Mouse (Mus musculus): ENCODE data around the gene Tubg1. TPM values are rescaled to one million over a fixed set of nuclear protein-coding genes. Genes with fewer than 3 reads are reported as not detected.
A peak's percentile ranks its signal among the peaks of the same experiment; 100 is the strongest.

The Tubg1 gene
- 45.9 and 48.6 TPM in 2 replicates for total RNA-seq (2021)
- long read RNA-seq, experiment 1, transcript Tubg1-201 (11 exons, 1,802 nt) = major isoform, 100 of 117 reads
- long read RNA-seq, experiment 1, partial matches to known transcripts = 10 of 117 reads
- long read RNA-seq, experiment 1, other reads (novel, unspliced or antisense) = 7 of 117 reads
- long read RNA-seq, experiment 2, transcript Tubg1-201 (11 exons, 1,802 nt) = major isoform, 68 of 82 reads
- long read RNA-seq, experiment 2, partial matches to known transcripts = 9 of 82 reads
- long read RNA-seq, experiment 2, other reads (novel, unspliced or antisense) = 5 of 82 reads

DNA sequence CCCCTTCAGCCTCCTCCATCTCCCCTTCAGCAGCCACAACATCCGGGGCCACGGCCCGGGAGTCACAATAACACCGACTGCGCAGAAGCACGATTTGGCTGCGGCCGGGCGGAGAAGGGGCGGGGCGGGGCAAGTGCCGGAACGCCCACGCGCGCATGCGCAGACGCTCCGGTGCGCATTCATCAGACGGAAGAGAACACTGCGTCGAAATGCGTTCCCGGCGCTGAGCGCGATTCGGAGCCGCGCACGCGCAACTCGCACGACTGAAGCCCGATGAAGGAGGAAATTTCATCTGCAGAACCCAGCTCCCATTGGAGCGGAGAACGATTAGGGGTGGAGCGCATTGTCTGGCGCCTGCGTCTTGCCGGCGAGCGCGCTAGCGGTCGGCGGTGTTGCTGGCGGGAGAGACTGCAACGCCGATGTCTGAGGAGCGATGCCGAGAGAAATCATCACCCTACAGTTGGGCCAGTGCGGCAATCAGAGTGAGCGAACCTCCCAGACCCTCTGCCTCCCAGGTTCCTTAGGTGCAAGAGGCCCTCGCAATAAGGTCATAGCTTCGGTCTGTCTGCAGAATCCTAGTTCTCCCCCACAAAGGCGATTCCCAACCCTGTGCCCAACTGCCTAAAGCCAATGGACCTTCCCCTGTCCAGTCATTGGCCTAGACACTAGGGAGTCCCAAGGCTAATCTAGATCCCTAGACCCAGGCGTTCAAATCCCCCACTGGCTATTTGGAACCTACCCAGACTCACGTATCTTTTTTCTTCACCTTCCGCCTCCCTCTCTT lies at the start of gene Tubg1, which contains the start of gene Retreg3:
Gene Tubg1 (plus strand): TSS at position 178 of the 784 bp plus-strand sequence.
Gene Retreg3 (minus strand): TSS at position 133 of the 784 bp plus-strand sequence.
- peak; percentile 99 for DNase-seq

DNA sequence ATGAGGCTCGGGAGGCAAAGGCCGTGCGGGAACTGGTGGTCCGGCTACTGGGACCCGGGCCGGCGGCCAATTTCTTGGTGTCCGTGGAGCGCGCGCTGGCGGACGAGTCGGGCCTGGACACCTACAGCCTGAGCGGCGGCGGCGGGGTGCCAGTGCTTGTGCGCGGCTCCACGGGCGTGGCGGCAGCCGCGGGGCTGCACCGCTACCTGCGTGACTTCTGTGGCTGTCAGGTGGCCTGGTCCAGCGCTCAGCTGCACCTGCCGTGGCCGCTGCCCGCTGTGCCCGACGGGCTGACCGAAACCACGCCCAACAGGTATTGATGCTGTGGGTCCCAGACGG lies 49.6 kb upstream of the Tubg1 start:
- no peak for DNase-seq

DNA sequence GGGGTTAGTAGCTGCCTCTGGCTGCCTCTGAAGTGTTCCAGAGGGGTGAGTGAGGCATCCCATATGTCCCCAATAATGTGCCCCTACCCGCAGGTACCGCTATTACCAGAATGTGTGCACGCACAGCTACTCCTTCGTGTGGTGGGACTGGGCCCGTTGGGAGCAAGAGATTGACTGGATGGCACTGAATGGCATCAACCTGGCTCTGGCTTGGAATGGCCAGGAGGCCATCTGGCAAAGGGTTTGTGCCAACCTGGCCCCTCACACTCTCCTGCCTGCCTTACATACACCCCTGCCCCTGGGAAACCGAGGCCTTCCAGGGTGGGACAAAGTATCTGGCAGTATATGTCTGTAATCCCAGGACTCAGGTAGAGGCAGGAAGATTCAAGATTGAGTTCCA lies 48.8 kb upstream of the Tubg1 start:
- DNase-seq = no peak

DNA sequence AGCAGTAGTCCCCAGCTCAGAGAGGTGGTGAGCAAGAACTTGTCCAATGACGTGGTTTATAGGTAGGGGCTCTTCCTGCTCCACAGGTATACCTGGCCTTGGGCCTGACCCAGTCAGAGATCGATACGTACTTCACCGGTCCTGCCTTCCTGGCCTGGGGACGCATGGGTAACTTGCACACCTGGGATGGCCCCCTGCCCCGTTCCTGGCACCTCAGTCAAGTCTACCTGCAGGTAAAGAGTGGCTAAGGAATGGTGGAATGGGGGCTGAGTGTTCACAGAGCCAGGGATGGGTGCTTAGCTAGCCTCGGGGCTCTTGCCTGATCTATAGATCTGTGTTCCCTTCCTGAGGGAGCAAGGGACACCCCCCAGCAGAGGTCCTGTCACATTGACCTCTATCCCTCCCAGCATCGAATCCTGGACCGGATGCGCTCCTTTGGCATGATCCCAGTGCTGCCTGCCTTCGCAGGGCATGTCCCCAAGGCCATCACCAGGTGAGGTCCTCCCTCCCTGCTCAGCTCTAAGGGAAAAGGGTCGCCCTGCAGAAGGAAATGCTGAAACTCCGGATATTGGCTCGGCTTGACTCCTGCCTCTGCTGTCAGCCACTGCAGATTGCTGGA lies 47.8 kb upstream of the Tubg1 start:
- no peak for DNase-seq

DNA sequence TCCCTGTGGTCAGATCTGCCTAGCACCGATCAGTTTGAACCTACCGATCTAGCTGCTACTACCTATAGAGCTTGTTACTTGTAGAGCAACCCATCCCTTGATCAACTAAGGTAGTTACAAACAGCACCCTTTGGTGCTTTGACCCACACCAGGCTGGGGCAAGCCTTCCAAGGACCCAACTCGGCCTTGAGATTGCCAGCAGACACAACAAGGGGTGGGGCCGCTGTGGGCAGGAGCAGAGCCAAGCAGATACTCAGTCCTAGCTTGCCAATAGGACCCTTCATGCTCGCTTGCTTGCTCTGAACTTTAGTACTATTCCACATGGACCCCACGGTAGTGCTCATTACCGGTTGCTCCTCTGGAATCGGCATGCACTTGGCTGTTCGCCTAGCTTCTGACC lies 41.6 kb upstream of the Tubg1 start, which contains the start of gene Hsd17b1:
Gene Hsd17b1 (plus strand): TSS at position 291 of the 400 bp plus-strand sequence.
- DNase-seq = no peak

DNA sequence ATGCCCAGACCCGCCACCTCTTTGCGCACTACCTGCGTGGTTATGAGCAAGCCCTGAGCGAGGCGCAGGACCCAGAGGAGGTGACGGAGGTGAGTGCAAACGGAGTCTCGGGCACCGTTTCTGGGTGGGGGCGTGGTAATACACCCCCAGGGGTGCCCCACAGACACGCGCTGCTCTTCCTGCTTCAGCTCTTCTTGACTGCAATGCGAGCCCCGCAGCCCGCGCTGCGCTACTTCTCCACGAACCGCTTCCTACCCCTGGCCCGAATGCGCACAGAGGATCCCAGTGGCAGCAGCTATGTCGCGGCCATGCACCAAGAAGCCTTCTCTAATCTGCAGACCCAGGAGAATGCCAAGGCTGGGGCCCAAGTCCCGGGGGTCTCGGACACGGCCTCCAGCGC lies 40.0 kb upstream of the Tubg1 start:
- DNase-seq = no peak

DNA sequence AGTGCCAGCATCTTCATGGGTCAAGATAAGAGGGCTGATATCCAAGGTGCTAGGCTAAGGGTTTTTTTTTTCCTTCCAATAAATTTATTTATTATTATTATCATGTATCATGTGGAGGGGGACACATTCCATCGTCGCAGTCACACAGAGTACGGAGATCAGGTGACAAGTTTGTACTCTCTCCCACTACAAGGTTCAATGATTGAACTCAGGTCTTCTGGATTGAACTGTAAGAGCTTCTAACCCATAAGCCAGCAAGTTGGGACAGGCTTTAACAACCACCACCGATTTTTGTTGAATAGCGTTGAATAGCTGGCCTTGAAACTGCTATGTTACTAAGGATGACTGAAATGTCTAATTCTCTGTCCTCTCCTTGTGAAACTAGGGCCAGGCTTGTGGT lies 39.3 kb upstream of the Tubg1 start:
- DNase-seq = no peak

DNA sequence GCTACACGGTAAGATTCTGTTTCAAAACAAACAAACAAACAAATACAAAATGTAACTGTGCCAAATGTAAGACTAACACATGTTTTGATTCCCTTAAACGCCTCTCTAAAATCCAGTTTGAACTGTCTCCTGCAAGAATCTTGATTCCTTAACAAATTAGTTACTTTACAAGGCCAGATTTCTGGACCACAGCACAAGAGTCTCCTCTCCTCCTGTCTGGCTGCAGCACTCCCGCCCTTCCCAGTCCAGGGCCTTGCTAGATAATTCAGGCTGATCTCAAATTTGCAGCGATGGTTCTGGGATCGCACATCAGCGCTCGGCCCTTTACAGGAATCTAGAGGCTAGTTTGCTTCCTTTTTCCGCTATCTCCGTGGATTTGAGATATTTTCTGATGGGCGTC lies 38.1 kb upstream of the Tubg1 start:
- no peak for DNase-seq

DNA sequence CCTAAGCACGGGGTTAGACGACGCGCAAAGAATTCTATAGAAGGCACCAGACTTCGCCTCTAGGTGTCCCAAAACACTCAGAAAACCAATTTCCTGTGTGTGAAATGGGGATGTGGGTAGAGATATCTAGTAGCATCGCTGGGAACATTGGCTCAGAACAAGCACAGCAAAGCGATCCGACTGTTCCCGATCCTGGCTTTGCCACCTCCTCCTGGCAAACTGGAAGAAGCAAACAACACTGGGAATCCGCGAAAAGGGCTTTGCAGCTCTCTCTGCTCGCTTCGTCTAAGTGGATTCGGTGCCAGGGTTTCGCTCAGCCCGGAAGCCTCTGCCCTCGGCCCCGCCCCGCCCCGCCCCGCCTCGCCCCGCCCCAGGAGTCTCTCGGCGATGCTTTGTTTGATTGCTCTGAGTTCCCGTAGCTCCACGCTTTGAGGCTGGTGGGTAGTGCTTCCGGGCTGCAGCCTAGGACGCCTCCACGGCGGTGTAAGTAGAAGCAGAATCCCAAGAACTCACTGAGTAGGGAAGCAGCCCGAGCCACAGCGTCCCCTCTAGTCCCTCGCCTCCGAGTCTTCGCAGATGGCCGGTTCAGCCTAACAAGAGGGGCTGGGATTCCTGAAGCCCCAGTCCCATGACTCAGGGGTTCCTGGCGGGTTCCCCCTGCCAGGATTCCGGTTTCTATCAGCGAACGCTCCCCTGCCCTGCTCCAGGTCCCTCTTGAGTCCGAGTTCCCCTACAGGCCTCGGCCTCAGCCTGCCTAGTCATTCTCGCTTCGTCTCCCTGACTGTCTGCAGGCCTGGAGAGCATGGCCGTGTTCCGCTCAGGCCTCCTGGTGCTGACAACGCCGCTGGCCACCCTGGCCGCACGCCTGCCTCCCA lies 37.3 kb upstream of the Tubg1 start, which contains the start of gene Coasy:
Gene Coasy (plus strand): TSS at position 358 of the 875 bp plus-strand sequence.
- DNase-seq = peak; percentile 92

DNA sequence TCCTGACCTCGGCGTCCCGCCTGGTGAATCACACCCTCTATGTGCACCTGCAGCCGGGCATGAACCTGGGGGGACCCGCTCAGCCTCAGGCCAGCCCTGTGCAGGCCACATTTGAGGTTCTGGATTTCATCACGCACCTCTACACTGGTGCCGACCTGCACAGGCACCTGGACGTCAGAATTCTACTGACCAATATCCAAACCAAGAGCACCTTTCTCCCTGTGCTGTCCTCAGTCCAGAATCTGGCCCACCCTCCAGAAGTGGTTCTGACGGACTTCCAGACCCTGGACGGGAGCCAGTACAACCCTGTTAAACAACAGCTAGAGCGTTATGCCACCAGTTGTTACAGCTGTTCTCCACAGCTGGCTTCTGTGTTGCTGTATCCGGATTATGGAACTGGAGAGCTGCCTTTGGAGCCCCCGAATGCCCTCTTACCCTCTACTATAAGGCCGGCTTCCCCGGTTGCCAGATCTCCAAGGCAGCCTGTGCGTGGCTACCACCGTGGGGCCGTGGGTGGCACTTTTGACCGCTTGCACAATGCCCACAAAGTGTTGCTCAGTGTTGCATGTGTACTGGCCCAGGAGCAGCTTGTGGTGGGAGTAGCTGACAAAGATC lies 36.5 kb upstream of the Tubg1 start:
- DNase-seq = peak; percentile 55

DNA sequence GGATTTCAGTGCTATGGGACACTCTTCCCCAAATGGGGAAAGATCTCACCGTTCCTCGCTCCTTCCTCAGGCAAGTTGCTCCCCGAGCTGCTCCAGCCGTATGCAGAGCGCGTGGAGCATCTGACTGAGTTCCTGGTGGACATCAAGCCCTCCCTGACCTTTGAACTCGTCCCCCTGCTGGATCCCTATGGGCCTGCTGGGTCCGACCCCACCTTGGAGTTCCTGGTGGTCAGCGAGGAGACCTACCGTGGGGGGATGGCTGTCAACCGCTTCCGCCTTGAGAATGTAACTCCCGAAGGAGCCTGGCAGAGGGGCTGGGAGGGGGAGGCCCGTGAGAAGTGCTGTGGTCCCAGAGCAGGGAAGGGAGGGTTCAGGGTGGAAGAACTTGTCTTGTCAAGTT lies 35.5 kb upstream of the Tubg1 start:
- no peak for DNase-seq

DNA sequence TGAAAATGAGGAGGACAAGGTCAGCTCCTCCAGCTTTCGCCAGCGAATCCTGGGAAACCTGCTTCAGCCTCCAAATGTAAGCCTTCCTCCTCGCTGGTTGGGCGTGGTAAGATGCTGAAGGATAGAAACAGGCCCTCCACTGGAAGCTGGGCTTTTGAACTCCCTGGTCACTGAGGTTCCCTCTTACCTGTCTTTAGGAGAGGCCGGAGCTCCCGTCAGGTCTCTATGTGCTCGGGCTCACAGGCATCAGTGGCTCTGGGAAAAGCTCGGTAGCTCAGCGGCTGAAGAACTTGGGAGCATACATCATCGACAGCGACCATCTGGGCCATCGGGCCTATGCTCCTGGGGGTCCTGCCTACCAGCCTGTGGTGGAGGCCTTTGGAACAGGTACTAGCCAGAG lies 34.9 kb upstream of the Tubg1 start:
- DNase-seq = no peak

DNA sequence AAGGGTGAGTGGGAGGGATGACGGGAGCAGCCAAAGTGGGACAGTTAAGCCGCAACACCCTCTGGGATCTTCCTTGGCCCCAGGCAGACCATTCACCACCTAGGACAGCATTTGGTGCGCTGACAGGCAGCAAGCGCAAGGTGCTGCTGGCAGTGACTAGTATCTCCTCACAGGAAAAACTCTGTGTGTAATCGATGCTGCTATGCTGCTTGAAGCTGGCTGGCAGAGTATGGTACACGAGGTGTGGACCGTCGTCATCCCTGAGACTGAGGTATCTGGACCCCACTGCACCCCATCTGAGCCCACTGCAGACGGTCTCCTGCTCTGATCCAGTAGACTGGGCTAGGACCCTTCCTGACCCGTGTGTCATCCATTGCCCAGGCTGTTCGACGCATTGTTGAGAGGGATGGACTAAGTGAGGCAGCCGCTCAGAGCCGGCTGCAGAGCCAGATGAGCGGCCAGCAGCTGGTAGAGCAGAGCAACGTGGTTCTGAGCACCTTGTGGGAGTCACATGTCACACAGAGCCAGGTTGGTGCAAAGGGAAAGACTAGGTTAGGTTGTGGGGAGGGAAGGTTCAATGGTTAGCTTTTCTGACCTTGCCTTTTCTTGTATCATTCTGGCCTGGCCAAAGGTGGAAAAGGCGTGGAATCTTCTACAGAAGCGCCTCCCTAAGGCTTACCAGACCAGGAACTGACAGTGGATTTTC lies 34.0 kb upstream of the Tubg1 start:
- DNase-seq = no peak

DNA sequence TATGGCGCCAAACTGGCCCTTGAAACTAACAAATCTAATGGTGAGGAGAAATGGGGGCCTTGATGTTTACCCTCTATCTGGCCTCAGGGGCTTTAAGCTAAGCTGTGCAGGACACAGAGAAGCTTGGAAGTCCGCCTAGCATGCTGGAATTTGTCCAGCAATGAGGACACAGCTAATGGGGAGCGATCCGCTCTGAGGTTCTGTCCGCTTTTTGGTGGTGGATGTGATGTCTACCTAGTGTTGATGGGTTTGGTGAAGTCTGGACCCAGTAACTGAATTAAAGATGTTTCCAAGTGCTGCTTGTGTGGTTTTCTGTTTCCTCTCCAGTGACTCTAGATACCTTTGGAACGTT lies 33.4 kb upstream of the Tubg1 start:
- DNase-seq = no peak

DNA sequence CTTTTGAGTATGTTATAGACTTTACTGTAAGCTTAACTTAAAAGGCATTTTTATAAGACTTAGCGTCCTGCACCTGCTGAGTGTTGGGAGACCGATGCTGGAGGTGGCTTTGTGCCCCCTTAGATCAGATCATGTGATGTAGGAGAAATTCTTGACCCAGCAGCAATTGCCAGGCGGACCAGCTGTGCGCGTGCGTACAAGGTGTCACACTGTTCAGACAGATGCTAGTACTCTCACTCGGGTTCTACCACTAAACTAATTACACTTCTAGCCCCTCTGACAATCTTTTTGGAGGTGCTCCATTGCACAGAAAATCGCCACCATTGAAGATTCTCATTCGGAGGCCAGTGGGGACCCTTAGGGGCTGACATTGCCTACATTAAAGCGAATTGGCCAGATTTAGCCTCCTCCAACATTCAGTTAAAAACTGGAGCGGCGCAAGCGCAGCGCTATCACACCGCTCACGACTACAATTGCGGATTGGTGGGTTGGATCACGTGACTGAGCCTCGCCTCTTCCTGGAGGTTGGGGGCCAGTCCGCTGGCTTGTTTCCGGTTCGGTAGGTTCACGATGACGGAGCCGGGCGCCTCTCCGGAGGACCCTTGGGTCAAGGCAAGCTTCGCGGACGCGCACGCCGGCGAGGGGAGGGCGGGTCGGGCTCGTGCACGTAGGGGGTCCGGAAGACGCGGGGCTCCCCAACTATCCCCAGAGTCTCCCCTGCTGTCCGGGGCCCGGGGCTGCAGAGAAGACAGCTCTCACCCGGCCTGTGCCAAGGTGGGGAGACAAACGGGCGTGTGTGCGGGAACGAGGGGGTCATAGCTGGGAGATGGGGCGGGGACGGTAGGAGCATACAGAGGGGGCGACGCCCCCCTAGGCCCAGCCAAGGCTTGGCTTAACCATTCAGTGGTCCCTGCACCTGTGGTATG lies 32.7 kb upstream of the Tubg1 start, which contains the start of gene Mlx:
Gene Mlx (plus strand): TSS at position 522 of the 926 bp plus-strand sequence.
- peak; percentile 96 for DNase-seq

DNA sequence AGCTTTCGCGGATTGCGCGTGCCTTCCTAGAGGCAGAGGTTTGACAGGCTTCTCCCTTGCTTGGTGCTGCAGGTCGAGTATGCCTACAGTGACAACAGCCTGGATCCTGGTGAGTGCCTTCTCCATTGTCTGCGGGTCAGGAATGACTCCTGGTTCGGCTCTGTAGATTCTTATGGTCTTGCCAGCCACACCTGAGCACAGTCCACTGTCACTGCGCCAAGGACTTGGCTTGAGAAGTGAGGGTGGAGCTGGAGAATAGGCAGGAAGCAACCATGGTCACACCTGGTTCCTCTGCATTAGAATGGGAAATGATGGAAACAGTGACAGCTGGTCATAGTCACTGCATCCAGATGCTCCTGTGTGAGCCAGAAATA lies 32.1 kb upstream of the Tubg1 start:
- no peak for DNase-seq

DNA sequence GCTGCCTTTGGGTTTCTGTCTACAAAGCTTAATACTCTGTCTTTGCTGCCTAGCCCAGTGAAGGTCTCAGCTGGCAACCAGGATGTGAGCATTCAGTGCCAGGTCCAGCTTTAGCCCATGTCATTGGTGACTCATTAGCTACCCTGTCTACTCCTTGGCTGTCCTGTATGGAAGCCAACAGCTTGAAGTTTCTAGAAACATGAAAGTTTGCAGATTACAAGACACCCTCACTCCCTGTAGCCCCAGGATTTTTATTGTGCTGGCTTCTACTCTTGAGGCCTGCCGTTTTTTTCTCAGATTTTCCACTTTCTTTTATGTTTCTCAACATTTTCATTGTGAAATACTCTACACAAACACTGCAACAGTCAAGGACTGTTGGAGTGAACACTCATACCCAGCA lies 29.8 kb upstream of the Tubg1 start:
- peak; percentile 35 for DNase-seq

DNA sequence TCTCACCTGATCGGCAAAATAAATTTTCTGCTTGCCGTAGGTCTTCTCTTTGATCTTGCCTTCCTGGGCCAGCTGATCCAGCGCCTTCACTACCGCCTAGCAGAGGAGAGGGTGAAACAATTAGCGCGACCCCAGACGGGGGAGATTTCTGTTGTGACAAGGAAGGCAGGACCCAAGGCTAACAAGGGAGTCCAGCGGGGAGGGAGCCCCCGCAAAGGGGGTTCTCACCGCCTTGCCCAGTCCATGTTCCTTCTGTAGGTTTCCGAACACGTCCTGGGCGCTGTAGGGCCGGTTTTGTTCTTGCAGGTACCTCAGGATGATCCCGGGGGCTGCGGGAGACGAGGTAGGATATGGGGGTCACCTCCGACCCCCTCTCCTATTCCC lies 24.8 kb upstream of the Tubg1 start:
- DNase-seq = no peak

DNA sequence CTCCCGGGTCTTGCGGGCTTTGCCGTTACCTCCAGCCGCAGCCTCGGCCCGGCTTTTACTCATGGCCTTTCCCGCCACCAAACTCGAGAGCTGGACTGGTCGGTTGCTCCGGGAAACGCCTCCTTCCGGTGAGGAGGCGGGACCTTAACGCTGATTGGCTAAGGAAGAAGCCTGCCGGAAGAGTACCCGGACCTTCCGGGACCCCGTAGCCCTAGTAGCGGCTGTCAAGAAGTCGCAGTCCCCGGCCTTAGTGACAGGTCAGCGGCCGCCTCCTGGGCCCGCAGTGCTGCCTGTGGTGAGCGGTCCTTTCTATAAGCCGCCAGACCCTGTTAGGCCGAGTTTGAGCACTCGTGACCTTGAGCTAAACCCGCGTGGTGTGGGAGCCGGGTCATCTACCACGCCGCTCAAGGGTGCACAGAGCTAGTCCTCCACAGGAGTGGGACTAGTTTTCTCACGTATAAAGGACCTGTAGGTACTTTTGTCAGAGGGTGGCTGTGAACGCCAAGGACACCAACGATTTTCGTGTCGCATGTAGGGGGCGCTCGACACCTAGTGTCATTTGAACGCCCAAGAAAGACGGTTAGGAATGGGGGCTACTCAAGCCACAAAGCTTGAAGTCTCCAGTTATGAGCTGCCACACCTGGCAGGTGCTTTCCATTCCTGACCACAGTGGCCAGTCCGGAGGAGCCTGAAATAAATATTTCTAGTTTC lies 24.3 kb upstream of the Tubg1 start, which contains the start of gene Psmc3ip:
Gene Psmc3ip (minus strand): TSS at position 123 of the 711 bp plus-strand sequence.
- DNase-seq = peak; percentile 97
